Mouse (Mus musculus) heart, postnatal 0 days (tissue): ENCODE measurements around the gene Gm39653.

Experiments
- CTCF ChIP-seq: IDR thresholded peaks from 2 replicates; pipeline ENCODE4 v1.5.1; 2016; ENCODE audit warnings: antibody characterized with exemption, control low read depth, low read depth
- EP300 ChIP-seq: IDR thresholded peaks from 2 replicates; pipeline ENCODE4 v1.6.1; 2016; ENCODE audit warnings: antibody characterized with exemption, low read depth

GRCm38 (mm10) chr1:63603870-63604500 is 11.8 kb upstream of the Gm39653 start:
- TF ChIP-seq CTCF (no peak), EP300 (no peak)
